Comparison of ENCODE assay signal across 9 mouse cellular contexts in the genomic region with DNA sequence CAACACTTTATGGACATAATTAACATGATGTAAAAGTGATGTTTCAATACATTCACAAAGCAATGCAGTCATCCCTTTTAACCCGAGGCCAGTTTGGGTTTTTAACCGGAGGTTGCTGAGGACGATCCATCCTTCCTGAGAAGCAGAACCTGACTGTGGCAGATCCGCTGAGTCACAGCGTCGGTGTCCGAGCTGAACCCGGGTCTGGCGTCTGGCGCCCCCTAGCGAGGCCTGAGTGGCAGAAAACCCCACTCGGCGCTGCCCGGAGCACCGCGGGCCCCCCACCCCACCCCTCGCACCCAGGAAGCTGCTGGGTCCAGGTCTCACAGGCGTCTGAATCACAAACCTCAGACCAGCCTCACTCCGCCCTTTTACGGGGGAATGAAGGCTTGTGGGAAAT. TPM values are rescaled to one million over a fixed set of nuclear protein-coding genes. Genes with fewer than 3 reads are reported as not detected.
A peak's percentile ranks its signal among the peaks of the same experiment; 100 is the strongest.
DNase-seq lines count a peak whose midpoint lies in the region; ATAC-seq lines count a peak whose summit lies in the region.
"Had no signal": no experiment of that assay in that cellular context is flagged by ENCODE, and none has a peak within 500 bp of the region (broad histone marks: within the 10 kb centered on the region; RNA-seq: fewer than 3 reads in every experiment).

No protein-coding gene starts in this region.

- H3K4me2 ChIP-seq in heart, embryonic 14.5 days (ENCODE audit: low read length), result peak overlapping the region; percentile 49
- H3K4me2 ChIP-seq: neural tube, embryonic 13.5 days had no signal

- no peak overlapping the region for H3K9ac ChIP-seq in heart, embryonic 14.5 days (ENCODE audit: low read length)
- H3K9ac ChIP-seq: neural tube, embryonic 13.5 days had no signal

- no peak for ATAC-seq in heart, embryonic 14.5 days (ENCODE audit: insufficient number of reproducible peaks, insufficient read depth, low FRiP score, low read depth)

- WGBS in embryonic facial prominence, embryonic 10.5 days, result 6% methylated on average over 20 of the region's 20 CpGs
- 4% methylated on average over 20 of the region's 20 CpGs for WGBS in heart, embryonic 14.5 days

- H3K4me3 ChIP-seq in embryonic facial prominence, embryonic 10.5 days, result no peak overlapping the region
- peak overlapping the region in 1 of 2 experiments; percentile 3; a peak in 1 of 4 replicates for H3K4me3 ChIP-seq in heart, embryonic 14.5 days (ENCODE audit: control insufficient read depth in 1 of 2, insufficient read depth in 1 of 2, low read depth in 1 of 2, low read length in 2 of 2)
- H3K4me3 ChIP-seq: neural tube, embryonic 13.5 days had no signal

- peaks cover 7% of the 10 kb centered on the region for H3K4me1 ChIP-seq in embryonic facial prominence, embryonic 10.5 days
- no peaks in the 10 kb centered on the region for H3K4me1 ChIP-seq in heart, embryonic 14.5 days (ENCODE audit: control insufficient read depth in 2 of 2, insufficient read depth in 2 of 2, low read length in 2 of 2)

- H3K27ac ChIP-seq in embryonic facial prominence, embryonic 10.5 days (replicated peaks), result no peak overlapping the region
- H3K27ac ChIP-seq in heart, embryonic 14.5 days (replicated peaks in 1 of 2; ENCODE audit: control insufficient read depth in 1 of 2, insufficient read depth in 1 of 2, low read depth in 2 of 2, low read length in 2 of 2), result no peak overlapping the region
- H3K27ac ChIP-seq: neural tube, embryonic 13.5 days had no signal

- peak; percentile 69 for DNase-seq in layer of hippocampus, adult 11-12 months (ENCODE audit: low spot score)
- no peak for DNase-seq in layer of hippocampus, adult 9-11 months
- DNase-seq in adrenal gland, postnatal 14 days, result peak; percentile 92
- peak; percentile 77 for DNase-seq in embryonic facial prominence, embryonic 10.5 days (ENCODE audit: low spot score)
- peak; percentile 56 to 75 for DNase-seq in layer of hippocampus, postnatal 25 days (ENCODE audit: extremely low spot score in 1 of 2, low spot score in 1 of 2)
- peak; percentile 61 to 70 for DNase-seq in lung, postnatal 4 days
- DNase-seq in thymus, postnatal 0 days (ENCODE audit: low spot score), result peak; percentile 39

- H3K27me3 ChIP-seq in embryonic facial prominence, embryonic 10.5 days (replicated peaks; ENCODE audit: low read depth, poor library complexity, severe bottlenecking), result peaks cover 13% of the 10 kb centered on the region
- no peaks in the 10 kb centered on the region for H3K27me3 ChIP-seq in heart, embryonic 14.5 days (ENCODE audit: control insufficient read depth, insufficient read depth, low read length)
- H3K27me3 ChIP-seq: neural tube, embryonic 13.5 days had no signal

- no peaks in the 10 kb centered on the region for H3K9me3 ChIP-seq in embryonic facial prominence, embryonic 10.5 days
- no peaks in the 10 kb centered on the region for H3K9me3 ChIP-seq in heart, embryonic 14.5 days (ENCODE audit: control insufficient read depth, low read length)
- H3K9me3 ChIP-seq: neural tube, embryonic 13.5 days had no signal

- no peaks in the 10 kb centered on the region for H3K36me3 ChIP-seq in embryonic facial prominence, embryonic 10.5 days (replicated peaks)
- no peaks in the 10 kb centered on the region for H3K36me3 ChIP-seq in heart, embryonic 14.5 days (ENCODE audit: control insufficient read depth, insufficient read depth, low read length)

RNA-seq across cellular contexts. Expression of a gene that starts 47.0 kb away (rescaled TPM):
- 72.8 and 74.8 TPM in 2 replicates for total RNA-seq in adrenal gland, postnatal 14 days (2021)
- polyA plus RNA-seq in embryonic facial prominence, embryonic 10.5 days (2016; fragmentation: Nextera tagmentation; extraction: Ambion mirVana), result 10.7 and 14.7 TPM in 2 replicates
- 0.42 and 0.85 TPM in 2 replicates for polyA plus RNA-seq in heart, embryonic 14.5 days (2014; fragmentation: Nextera tagmentation; extraction: Ambion mirVana)
- 100 to 1,000 TPM; 275 to 302 TPM for total RNA-seq in layer of hippocampus, postnatal 25 days (2021)
- 0.41 and 0.61 TPM in 2 replicates for polyA plus RNA-seq in thymus, postnatal 0 days (2015; fragmentation: Nextera tagmentation; extraction: Ambion mirVana)
